Mouse (Mus musculus) embryonic fibroblast, embryonic 13.5 days (primary cell): Measurements from ENCODE around the gene Cracr2b. TPM values are rescaled to one million over a fixed set of nuclear protein-coding genes. Genes with fewer than 3 reads are reported as not detected.
A peak's percentile ranks its signal among the peaks of the same experiment; 100 is the strongest.

ENCODE experiments used
- H3K27ac ChIP-seq: 2 replicates; pipeline ENCODE4 v1.5.1; 2012; ENCODE audit warnings: low read length, control low read depth, inconsistent platforms; ENCODE audit not compliant: insufficient read depth
- H3K4me1 ChIP-seq: 2 replicates; pipeline ENCODE4 v1.6.1; 2011; ENCODE audit warnings: low read length; ENCODE audit not compliant: control insufficient read depth, insufficient read depth
- H3K4me3 ChIP-seq: 2 replicates; pipeline ENCODE4 v1.5.1; 2011; ENCODE audit warnings: mild to moderate bottlenecking, control low read depth, low read length; ENCODE audit not compliant: insufficient read depth
- CTCF ChIP-seq: IDR thresholded peaks from 2 replicates; pipeline ENCODE4 v1.5.1; 2011; ENCODE audit warnings: mild to moderate bottlenecking, control low read depth, low read length, moderate library complexity, borderline replicate concordance; ENCODE audit not compliant: insufficient read depth
- POLR2A ChIP-seq: IDR thresholded peaks from 2 replicates; pipeline ENCODE4 v1.6.1; 2011; ENCODE audit warnings: low read depth, mild to moderate bottlenecking, control low read depth, low read length, moderate library complexity
- polyA plus RNA-seq: library from polyadenylated mRNA; stranded (reverse); fragments of >200 nt; gene quantifications from 2 replicates; pipeline ENCODE4 v1.2.4, GENCODE M21; 2011; ENCODE audit warnings: low read depth; ENCODE audit not compliant: missing spikeins, insufficient read length

The Cracr2b gene
- polyA plus RNA-seq, 1 experiment: 1.3 TPM

DNA sequence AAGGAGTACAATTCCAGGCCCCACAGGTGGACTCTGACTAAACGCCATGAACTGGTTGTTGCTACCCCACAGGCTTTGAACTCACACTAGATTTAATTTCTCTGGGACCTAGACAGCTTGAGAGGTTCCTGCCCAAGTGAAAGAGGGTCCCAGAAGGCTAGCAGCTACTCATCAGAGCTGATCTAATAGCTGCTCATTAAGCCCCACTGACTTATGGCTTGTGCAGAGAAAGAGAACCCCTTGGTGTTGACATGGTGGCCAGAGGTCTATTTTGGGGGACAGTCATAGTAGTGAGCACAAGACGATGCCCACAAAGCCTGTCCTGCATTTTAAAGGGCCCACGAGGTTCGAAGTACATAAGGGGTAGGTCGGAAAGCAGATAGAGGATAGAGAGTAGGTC lies 13.3 kb downstream of the Cracr2b start:
- H3K4me1 ChIP-seq: peaks cover 6% of the 10 kb centered on the region
- H3K4me3 ChIP-seq: peak overlapping the region; percentile 89
- no peak overlapping the region for H3K27ac ChIP-seq
- TF ChIP-seq POLR2A (no peak), CTCF (no peak)

GRCm38 (mm10) chr7:141475011-141475804 lies 14.3 kb downstream of the Cracr2b start, which contains the start of the genes Polr2l and Tspan4:
TSS of gene Polr2l (minus strand) at chr7:141475132.
TSS of gene Tspan4 (plus strand) at chr7:141475240.
- Histone ChIP-seq H3K4me1 (peaks cover 6% of the 10 kb centered on the region), H3K27ac (peak within 1 kb of the TSS; percentile 98), H3K4me3 (peak within 1 kb of the TSS; percentile 89)
- no peak for TF ChIP-seq CTCF
- peak; percentile 82 for TF ChIP-seq POLR2A

GRCm38 (mm10) chr7:141475805-141476158 lies 14.9 kb downstream of the Cracr2b start:
- TF ChIP-seq CTCF (no peak), POLR2A (peak; percentile 20; the same call in 1 of the 2 replicates)
- H3K4me3 ChIP-seq: peak overlapping the region; percentile 89
- H3K27ac ChIP-seq: peak overlapping the region; percentile 98
- peaks cover 6% of the 10 kb centered on the region for H3K4me1 ChIP-seq

DNA sequence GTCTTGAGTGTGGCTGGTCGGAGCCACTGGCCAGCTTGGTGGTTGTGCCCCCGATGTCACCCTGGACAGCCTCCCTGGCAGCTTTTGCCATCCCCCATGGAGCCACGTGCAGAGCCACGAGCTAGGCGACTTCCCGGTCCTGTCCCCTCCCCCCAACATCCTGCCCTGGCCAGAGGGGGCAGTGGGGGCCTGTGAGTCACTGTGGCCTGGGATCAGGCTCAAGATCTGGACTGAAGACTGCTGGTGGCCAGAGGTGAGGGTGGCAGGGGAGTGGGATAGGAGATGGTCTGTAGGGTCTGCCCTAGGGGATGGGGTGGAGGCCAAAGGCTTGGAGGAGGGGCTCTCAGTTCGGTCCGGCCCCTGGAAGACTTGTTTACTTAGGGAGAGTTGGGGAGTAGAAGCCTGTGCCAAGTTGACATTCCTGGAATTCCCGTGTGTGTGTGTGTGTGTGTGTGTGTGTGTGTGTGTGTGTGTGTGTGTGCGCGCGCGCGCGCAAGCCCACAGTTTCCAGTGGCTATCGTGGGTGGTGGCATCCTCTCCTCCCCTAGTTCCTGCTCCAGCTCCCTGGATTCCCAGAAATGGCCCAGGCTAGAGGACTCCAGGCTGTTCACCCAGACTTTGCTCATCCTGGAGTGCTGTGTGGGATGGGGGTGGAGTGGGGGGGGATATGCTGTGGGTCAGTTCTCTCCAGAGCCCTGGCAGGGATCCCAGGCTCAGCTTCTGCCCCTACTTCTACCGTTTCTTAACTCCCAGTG lies 15.5 kb downstream of the Cracr2b start:
- peaks cover 6% of the 10 kb centered on the region for H3K4me1 ChIP-seq
- TF ChIP-seq CTCF: no peak
- TF ChIP-seq POLR2A: peak; percentile 38
- peak overlapping the region; percentile 98 for H3K27ac ChIP-seq
- H3K4me3 ChIP-seq: peak overlapping the region; percentile 89

DNA sequence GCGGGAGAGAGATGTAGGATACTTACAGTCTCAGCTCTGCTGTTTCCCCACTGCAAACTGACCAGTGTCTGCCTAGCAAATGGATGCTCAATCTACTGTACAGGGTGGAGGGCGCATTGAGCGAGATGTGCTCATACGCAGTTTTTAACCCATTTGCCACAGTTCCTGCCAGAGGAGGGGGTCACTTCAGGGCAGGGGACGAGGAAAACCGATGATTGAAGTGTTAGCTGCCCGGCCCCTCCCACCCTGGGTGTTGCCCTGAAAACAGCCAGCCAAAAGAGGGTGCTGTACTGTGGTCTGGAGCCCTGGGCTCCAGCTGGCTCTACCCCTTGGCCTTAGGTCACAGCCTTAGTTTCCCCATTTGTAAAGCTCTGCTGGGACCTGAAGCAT lies 16.1 kb downstream of the Cracr2b start:
- Histone ChIP-seq H3K4me1 (peaks cover 6% of the 10 kb centered on the region), H3K4me3 (peak overlapping the region; percentile 89), H3K27ac (peak overlapping the region; percentile 98)
- TF ChIP-seq POLR2A (no peak; the same call in 1 of the 2 replicates), CTCF (no peak)

DNA sequence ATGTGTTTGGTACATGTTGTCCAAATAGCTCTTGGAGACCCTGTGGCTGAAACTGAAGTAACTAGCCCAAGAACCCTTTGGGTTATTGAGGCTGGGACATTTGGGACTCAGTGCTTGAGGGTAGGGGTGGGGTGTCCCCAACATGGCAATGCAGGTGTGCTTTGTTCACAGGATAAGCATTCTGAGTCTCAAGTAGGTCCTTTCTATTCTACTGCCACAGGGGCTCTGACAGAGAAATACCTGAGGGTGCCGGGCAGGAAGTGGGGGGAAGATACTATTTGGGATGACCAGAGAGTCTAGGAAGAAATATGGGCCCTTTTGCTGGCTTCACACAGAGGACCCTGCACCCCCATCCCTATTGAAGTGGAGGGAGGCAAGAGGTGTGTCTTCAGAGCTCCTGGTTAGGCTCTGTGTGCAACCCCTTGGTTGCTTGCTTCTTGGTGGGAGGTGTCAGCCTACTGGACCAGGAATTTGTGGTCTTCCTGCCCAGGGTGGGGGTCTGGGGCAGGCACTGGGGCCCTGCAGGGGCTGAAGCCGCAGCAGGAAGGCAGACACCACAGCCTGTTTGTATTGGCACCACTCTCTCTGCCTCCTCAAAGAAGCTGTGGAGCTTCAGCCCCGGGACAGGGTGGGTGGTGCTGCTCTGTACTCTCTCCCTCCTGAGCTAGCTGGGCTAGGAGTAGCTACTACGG lies 16.8 kb downstream of the Cracr2b start:
- H3K4me1 ChIP-seq: peaks cover 9% of the 10 kb centered on the region
- peak overlapping the region; percentile 89; the same call in 1 of the 2 replicates for H3K4me3 ChIP-seq
- peak overlapping the region; percentile 98 for H3K27ac ChIP-seq
- TF ChIP-seq CTCF: no peak

GRCm38 (mm10) chr7:141478270-141478748 lies 17.4 kb downstream of the Cracr2b start:
- 0 out of 2 replicates have a peak overlapping the region, but pooled peaks have one; percentile 1 for H3K4me3 ChIP-seq
- H3K27ac ChIP-seq: peak overlapping the region; percentile 67

DNA sequence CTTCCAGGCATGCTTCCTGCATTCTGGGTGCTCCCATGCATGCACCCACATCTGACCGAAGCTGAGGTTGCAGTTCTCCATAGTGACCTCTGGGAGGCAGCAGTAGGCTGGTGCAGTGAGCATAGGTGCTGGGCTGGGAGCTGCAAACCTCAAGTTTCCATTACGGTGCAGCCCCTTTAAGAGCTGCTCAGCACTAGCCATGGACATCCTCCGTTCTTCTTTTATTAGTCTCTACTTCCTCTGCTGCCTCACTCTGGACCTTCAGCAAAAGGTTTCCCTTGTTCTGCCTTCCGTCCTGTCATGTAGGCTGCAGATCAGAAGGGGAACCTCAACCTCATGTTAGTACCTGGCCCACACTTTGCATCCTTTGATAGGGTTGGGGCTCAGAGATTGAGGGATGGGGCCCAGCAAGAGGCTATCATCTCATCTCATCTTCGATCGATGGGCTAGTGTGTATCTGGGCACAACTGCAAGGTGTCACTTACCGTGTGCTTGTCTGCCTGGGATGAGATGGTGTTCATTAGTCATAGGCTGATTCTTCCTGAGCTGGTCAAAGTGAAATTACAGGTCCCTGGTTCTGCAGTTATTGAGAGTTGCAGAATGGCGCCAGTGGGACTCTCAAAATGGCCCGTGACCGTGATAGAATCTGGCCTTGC lies 20.1 kb downstream of the Cracr2b start:
- Histone ChIP-seq H3K4me1 (peaks cover 6% of the 10 kb centered on the region), H3K27ac (no peak overlapping the region), H3K4me3 (no peak overlapping the region)
- TF ChIP-seq CTCF (peak; percentile 93), POLR2A (no peak)

More at GRCm38 (mm10) chr7:141478270-141478748, 17.4 kb downstream of the Cracr2b start:
- peaks cover 8% of the 10 kb centered on the region for H3K4me1 ChIP-seq
- no peak for TF ChIP-seq POLR2A
